Mouse (Mus musculus): Measurements from ENCODE around the gene Vmn1r80. TPM values are rescaled to one million over a fixed set of nuclear protein-coding genes. Genes with fewer than 3 reads are reported as not detected.
"Not testable (repeated sequence)": the region's sequence is repeated elsewhere in the genome, so short reads cannot be mapped to it uniquely, and the experiment has no call there.

Gene Vmn1r80
- polyA plus RNA-seq (2015; fragmentation: Nextera tagmentation; extraction: Ambion mirVana), result not detected in 2 replicates

- Histone ChIP-seq H3K9ac (ENCODE audit: low read length) (no peak within 1 kb of the TSS), H3K4me2 (ENCODE audit: low read depth, low read length) (no peak within 1 kb of the TSS), H3K4me1 (replicated peaks; ENCODE audit: control insufficient read depth, insufficient read depth, low read length) (no peaks in the 10 kb centered on the region), H3K36me3 (ENCODE audit: control insufficient read depth, insufficient read depth, low read length) (no peaks in the 10 kb centered on the region), H3K27me3 (ENCODE audit: control insufficient read depth, insufficient read depth, low read depth, low read length) (no peaks in the 10 kb centered on the region), H3K9me3 (ENCODE audit: control insufficient read depth, low read length) (no peaks in the 10 kb centered on the region; the same call in 1 of the 2 replicates), H3K27ac (ENCODE audit: low read length) (no peak within 1 kb of the TSS), H3K4me3 (ENCODE audit: low read length) (no peak within 1 kb of the TSS)
- no peak for ATAC-seq (ENCODE audit: low read depth)
- 68% methylated on average over 1 of the region's 1 CpGs for WGBS
These were observed at the start of gene Vmn1r80 for GRCm38 (mm10) chr7:12188986-12189385. Gene Vmn1r80, plus strand, starts transcription at chr7:12189286.

- no peak for ATAC-seq (ENCODE audit: low read depth)
- no peaks in the 10 kb centered on the region for H3K36me3 ChIP-seq (ENCODE audit: control insufficient read depth, insufficient read depth, low read length)
- H3K9me3 ChIP-seq (ENCODE audit: control insufficient read depth, low read length), result no peaks in the 10 kb centered on the region
- no peak within 1 kb of the TSS for H3K9ac ChIP-seq (ENCODE audit: low read length)
- H3K4me2 ChIP-seq (ENCODE audit: low read depth, low read length), result no peak within 1 kb of the TSS
- no peak within 1 kb of the TSS for H3K27ac ChIP-seq (ENCODE audit: low read length)
- H3K27me3 ChIP-seq (ENCODE audit: control insufficient read depth, insufficient read depth, low read depth, low read length), result no peaks in the 10 kb centered on the region
- WGBS, result 51% methylated on average over 2 of the region's 2 CpGs
- H3K4me1 ChIP-seq (replicated peaks; ENCODE audit: control insufficient read depth, insufficient read depth, low read length), result no peaks in the 10 kb centered on the region
- H3K4me3 ChIP-seq (ENCODE audit: low read length), result no peak within 1 kb of the TSS
These were observed 39.1 kb upstream of the Vmn1r80 start, which contains the start of gene Vmn1r78 for GRCm38 (mm10) chr7:12149957-12150356. Gene Vmn1r78, plus strand, starts transcription at chr7:12150257.

GRCm38 (mm10) chr7:12156463-12156862 lies 32.6 kb upstream of the Vmn1r80 start:
- not testable (repeated sequence) for H3K4me3 ChIP-seq (ENCODE audit: low read length); H3K4me1 ChIP-seq (replicated peaks; ENCODE audit: control insufficient read depth, insufficient read depth, low read length); H3K4me2 ChIP-seq (ENCODE audit: low read depth, low read length); H3K27me3 ChIP-seq (ENCODE audit: control insufficient read depth, insufficient read depth, low read depth, low read length); H3K9ac ChIP-seq (ENCODE audit: low read length); H3K9me3 ChIP-seq (ENCODE audit: control insufficient read depth, low read length); H3K27ac ChIP-seq (ENCODE audit: low read length); H3K36me3 ChIP-seq (ENCODE audit: control insufficient read depth, insufficient read depth, low read length); ATAC-seq (ENCODE audit: low read depth)
- 50% methylated on average over 1 of the region's 1 CpGs for WGBS

DNA sequence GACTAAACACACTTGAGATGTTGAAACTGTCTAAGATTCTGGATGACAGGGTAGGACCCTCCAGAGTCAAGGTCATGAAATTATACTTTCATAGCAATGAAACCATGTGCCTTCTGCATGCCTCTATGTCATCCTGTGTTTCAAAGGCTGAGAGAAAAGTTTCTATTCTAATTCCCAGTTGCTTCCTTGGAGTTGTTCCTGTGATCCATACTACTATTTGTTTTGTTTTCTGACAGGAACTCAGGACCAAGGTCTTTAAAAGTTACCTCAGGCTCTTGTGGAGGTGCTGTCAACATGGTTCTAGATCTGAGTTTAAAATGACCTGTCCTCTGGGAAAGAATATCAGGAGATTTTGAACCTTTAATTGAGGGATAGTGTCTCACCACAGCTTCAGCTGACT lies 18.1 kb upstream of the Vmn1r80 start, which contains the start of gene Vmn1r79:
Vmn1r79 (plus strand) TSS at position 301 of the 400 bp plus-strand sequence.
- not testable (repeated sequence) for H3K27me3 ChIP-seq (ENCODE audit: control insufficient read depth, insufficient read depth, low read depth, low read length); H3K4me2 ChIP-seq (ENCODE audit: low read depth, low read length); H3K9me3 ChIP-seq (ENCODE audit: control insufficient read depth, low read length); ATAC-seq (ENCODE audit: low read depth); H3K4me3 ChIP-seq (ENCODE audit: low read length); H3K9ac ChIP-seq (ENCODE audit: low read length); H3K27ac ChIP-seq (ENCODE audit: low read length); H3K36me3 ChIP-seq (ENCODE audit: control insufficient read depth, insufficient read depth, low read length); H3K4me1 ChIP-seq (replicated peaks; ENCODE audit: control insufficient read depth, insufficient read depth, low read length)

DNA sequence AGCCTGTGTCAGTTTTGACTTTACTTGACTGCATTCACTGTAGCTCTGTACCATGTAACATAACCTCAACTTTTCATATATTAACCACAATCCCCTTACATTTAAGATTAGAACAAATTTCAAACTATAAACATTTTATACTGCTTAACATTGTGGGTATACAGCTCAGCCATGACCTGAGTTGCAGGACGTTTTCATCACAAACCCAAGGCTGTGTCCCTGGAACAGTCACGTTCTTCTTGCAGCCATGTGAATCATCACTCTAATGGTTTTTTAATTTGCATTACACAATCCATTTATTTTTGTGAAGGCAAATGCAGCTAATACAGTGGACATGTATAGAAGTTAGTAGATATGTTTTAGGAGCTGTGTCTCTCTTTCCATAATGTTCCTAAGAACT lies 16.2 kb upstream of the Vmn1r80 start:
- H3K4me1 ChIP-seq (replicated peaks; ENCODE audit: control insufficient read depth, insufficient read depth, low read length); H3K9ac ChIP-seq (ENCODE audit: low read length); ATAC-seq (ENCODE audit: low read depth); H3K4me2 ChIP-seq (ENCODE audit: low read depth, low read length); H3K4me3 ChIP-seq (ENCODE audit: low read length); H3K27ac ChIP-seq (ENCODE audit: low read length); H3K27me3 ChIP-seq (ENCODE audit: control insufficient read depth, insufficient read depth, low read depth, low read length); H3K9me3 ChIP-seq (ENCODE audit: control insufficient read depth, low read length); H3K36me3 ChIP-seq (ENCODE audit: control insufficient read depth, insufficient read depth, low read length): not testable (repeated sequence)
- WGBS, result 61% methylated on average over 2 of the region's 2 CpGs

GRCm38 (mm10) chr7:12204141-12204540 lies 15.1 kb downstream of the Vmn1r80 start:
- ATAC-seq (ENCODE audit: low read depth), result no peak
- Histone ChIP-seq H3K9me3 (ENCODE audit: control insufficient read depth, low read length) (no peaks in the 10 kb centered on the region), H3K4me3 (ENCODE audit: low read length) (no peak overlapping the region), H3K9ac (ENCODE audit: low read length) (no peak overlapping the region), H3K36me3 (ENCODE audit: control insufficient read depth, insufficient read depth, low read length) (no peaks in the 10 kb centered on the region), H3K27me3 (ENCODE audit: control insufficient read depth, insufficient read depth, low read depth, low read length) (no peaks in the 10 kb centered on the region), H3K4me1 (replicated peaks; ENCODE audit: control insufficient read depth, insufficient read depth, low read length) (no peaks in the 10 kb centered on the region), H3K4me2 (ENCODE audit: low read depth, low read length) (no peak overlapping the region), H3K27ac (ENCODE audit: low read length) (no peak overlapping the region)
- WGBS, result 63% methylated on average over 2 of the region's 2 CpGs

Other genes starting within 250 kb of the Vmn1r80 start
- not detected in 2 replicates for gene Vmn1r77, start 152.5 kb upstream of the Vmn1r80 start, polyA plus RNA-seq (2015; fragmentation: Nextera tagmentation; extraction: Ambion mirVana)
- gene Vmn1r78, start 39.0 kb upstream of the Vmn1r80 start, polyA plus RNA-seq (2015; fragmentation: Nextera tagmentation; extraction: Ambion mirVana), result not detected in 2 replicates
- not detected in 2 replicates for gene Vmn1r79, start 18.0 kb upstream of the Vmn1r80 start, polyA plus RNA-seq (2015; fragmentation: Nextera tagmentation; extraction: Ambion mirVana)
- gene Vmn1r81, start 79.0 kb downstream of the Vmn1r80 start, polyA plus RNA-seq (2015; fragmentation: Nextera tagmentation; extraction: Ambion mirVana), result not detected in 2 replicates
- gene Vmn1r82, start 111.1 kb downstream of the Vmn1r80 start, polyA plus RNA-seq (2015; fragmentation: Nextera tagmentation; extraction: Ambion mirVana), result not detected in 2 replicates
- gene Vmn1r83, start 140.2 kb downstream of the Vmn1r80 start, polyA plus RNA-seq (2015; fragmentation: Nextera tagmentation; extraction: Ambion mirVana), result 0.06 and 0.08 TPM in 2 replicates
- gene Vmn1r84, start 180.0 kb downstream of the Vmn1r80 start, polyA plus RNA-seq (2015; fragmentation: Nextera tagmentation; extraction: Ambion mirVana), result not detected in 2 replicates
- 3.2 and 3.7 TPM in 2 replicates for gene Zfp551, start 233.5 kb downstream of the Vmn1r80 start, polyA plus RNA-seq (2015; fragmentation: Nextera tagmentation; extraction: Ambion mirVana)

Measured in lung, embryonic 16.5 days (tissue).